Mouse (Mus musculus) lung, embryonic 15.5 days (tissue): Measurements from ENCODE around the gene Zdhhc20. TPM values are rescaled to one million over a fixed set of nuclear protein-coding genes. Genes with fewer than 3 reads are reported as not detected.
"Not testable (repeated sequence)": the region's sequence is repeated elsewhere in the genome, so short reads cannot be mapped to it uniquely, and the experiment has no call there.

ENCODE experiments used
- ATAC-seq: fragments of 200-750 bp; cut with Nextera tagmentation; 2 replicates; pipeline ENCODE4 v1.8.0; 2017; ENCODE audit warnings: moderate number of reproducible peaks, borderline replicate concordance; ENCODE audit not compliant: low FRiP score, low TSS enrichment; ENCODE audit errors: extremely low read depth
- H3K27ac ChIP-seq: fragments of 300-500 bp; sonication (generic); 2 replicates; pipeline ENCODE4 v1.5.1; 2015; ENCODE audit warnings: moderate library complexity, mild to moderate bottlenecking, inconsistent platforms
- H3K27me3 ChIP-seq: fragments of 300-500 bp; sonication (generic); 2 replicates; pipeline ENCODE4 v1.6.1; 2015; ENCODE audit warnings: inconsistent platforms
- H3K36me3 ChIP-seq: fragments of 300-500 bp; sonication (generic); 2 replicates; pipeline ENCODE4 v1.6.1; 2015; ENCODE audit warnings: inconsistent platforms
- H3K4me1 ChIP-seq: fragments of 300-500 bp; sonication (generic); 2 replicates; pipeline ENCODE4 v1.6.1; 2015; ENCODE audit warnings: inconsistent platforms
- H3K4me2 ChIP-seq: fragments of 300-500 bp; sonication (generic); 2 replicates; pipeline ENCODE4 v1.6.1; 2015; ENCODE audit warnings: inconsistent platforms, mild to moderate bottlenecking, moderate library complexity
- H3K4me3 ChIP-seq: fragments of 300-500 bp; sonication (generic); 2 replicates; pipeline ENCODE4 v1.5.1; 2015; ENCODE audit warnings: mild to moderate bottlenecking, inconsistent platforms
- H3K9ac ChIP-seq: fragments of 300-500 bp; sonication (generic); 2 replicates; pipeline ENCODE4 v1.6.1; 2015; ENCODE audit warnings: inconsistent platforms
- H3K9me3 ChIP-seq: fragments of 300-500 bp; sonication (generic); 2 replicates; pipeline ENCODE4 v1.6.1; 2016; ENCODE audit warnings: inconsistent platforms
- WGBS: fragments of 180-500 bp; shearing (Covaris S2); methylation state at CpG from one replicate; pipeline ENCODE4 v1.1.7; 2015; 5-methylcytosine and 5-hydroxymethylcytosine counted together
- polyA plus RNA-seq: library from polyadenylated mRNA; unstranded; fragments of >200 nt; fragmentation: Nextera tagmentation; extraction: Ambion mirVana; gene quantifications from 2 replicates; pipeline ENCODE4 v1.2.1, GENCODE M21; 2015

The Zdhhc20 gene
- polyA plus RNA-seq: 72.3 and 76.7 TPM in 2 replicates

GRCm38 (mm10) chr14:57890011-57890842 is at the start of gene Zdhhc20:
Gene Zdhhc20 (minus strand): TSS chr14:57890276.
- Histone ChIP-seq H3K27ac (peak within 1 kb of the TSS; percentile 83), H3K9me3 (no peaks in the 10 kb centered on the region), H3K4me3 (peak within 1 kb of the TSS; percentile 80), H3K27me3 (no peaks in the 10 kb centered on the region), H3K9ac (peak within 1 kb of the TSS; percentile 87), H3K4me2 (peak within 1 kb of the TSS; percentile 56), H3K36me3 (no peaks in the 10 kb centered on the region), H3K4me1 (peaks cover 19% of the 10 kb centered on the region)
- ATAC-seq: peak; percentile 98
- 3% methylated on average over 65 of the region's 65 CpGs for WGBS

GRCm38 (mm10) chr14:57937297-57937696 is 47.2 kb upstream of the Zdhhc20 start:
- ATAC-seq: no peak

GRCm38 (mm10) chr14:57934666-57935065 is 44.6 kb upstream of the Zdhhc20 start:
- WGBS: 94% methylated on average over 13 of the region's 13 CpGs
- Histone ChIP-seq H3K4me3 (no peak overlapping the region), H3K4me1 (no peaks in the 10 kb centered on the region), H3K9ac (no peak overlapping the region), H3K4me2 (no peak overlapping the region), H3K36me3 (peaks cover 3% of the 10 kb centered on the region; the same call in 1 of the 2 replicates), H3K27ac (no peak overlapping the region), H3K27me3 (no peaks in the 10 kb centered on the region), H3K9me3 (no peaks in the 10 kb centered on the region)
- no peak for ATAC-seq

More at GRCm38 (mm10) chr14:57937297-57937696, 47.2 kb upstream of the Zdhhc20 start:
- no peak overlapping the region for H3K4me2 ChIP-seq
- H3K36me3 ChIP-seq: 0 out of 2 replicates have a peak, but pooled peaks cover 7% of the 10 kb centered on the region
- H3K4me1 ChIP-seq: no peaks in the 10 kb centered on the region
- 76% methylated on average over 6 of the region's 6 CpGs for WGBS
- no peaks in the 10 kb centered on the region for H3K27me3 ChIP-seq
- no peak overlapping the region for H3K9ac ChIP-seq
- no peak overlapping the region for H3K27ac ChIP-seq
- no peaks in the 10 kb centered on the region for H3K9me3 ChIP-seq
- H3K4me3 ChIP-seq: no peak overlapping the region

- no peaks in the 10 kb centered on the region for H3K4me1 ChIP-seq
- no peak overlapping the region for H3K27ac ChIP-seq
- no peak overlapping the region for H3K9ac ChIP-seq
- no peak overlapping the region for H3K4me3 ChIP-seq
- H3K4me2 ChIP-seq: no peak overlapping the region
- peaks cover 5% of the 10 kb centered on the region; the same call in 1 of the 2 replicates for H3K36me3 ChIP-seq
- H3K27me3 ChIP-seq: no peaks in the 10 kb centered on the region
- 68% methylated on average over 7 of the region's 7 CpGs for WGBS
- no peak for ATAC-seq
- H3K9me3 ChIP-seq: no peaks in the 10 kb centered on the region
Measured at GRCm38 (mm10) chr14:57933608-57934007, 43.5 kb upstream of the Zdhhc20 start.

GRCm38 (mm10) chr14:57932881-57933443 is 42.9 kb upstream of the Zdhhc20 start:
- no peaks in the 10 kb centered on the region for H3K9me3 ChIP-seq
- ATAC-seq: no peak
- 55% methylated on average over 7 of the region's 7 CpGs for WGBS
- no peak overlapping the region for H3K4me3 ChIP-seq
- H3K4me2 ChIP-seq: no peak overlapping the region
- peaks cover 6% of the 10 kb centered on the region; the same call in 1 of the 2 replicates for H3K36me3 ChIP-seq
- H3K27ac ChIP-seq: no peak overlapping the region
- H3K27me3 ChIP-seq: no peaks in the 10 kb centered on the region
- H3K9ac ChIP-seq: no peak overlapping the region
- H3K4me1 ChIP-seq: no peaks in the 10 kb centered on the region

GRCm38 (mm10) chr14:57921428-57922131 is 31.5 kb upstream of the Zdhhc20 start:
- Histone ChIP-seq H3K4me1 (no peaks in the 10 kb centered on the region), H3K9me3 (no peaks in the 10 kb centered on the region; the same call in 1 of the 2 replicates), H3K4me3 (no peak overlapping the region), H3K4me2 (no peak overlapping the region), H3K27me3 (no peaks in the 10 kb centered on the region), H3K9ac (no peak overlapping the region), H3K36me3 (peaks cover 30% of the 10 kb centered on the region), H3K27ac (peak overlapping the region; percentile 66)
- 55% methylated on average over 10 of the region's 10 CpGs for WGBS
- ATAC-seq: peak; percentile 55; the same call in 1 of the 2 replicates

GRCm38 (mm10) chr14:57920568-57921310 is 30.7 kb upstream of the Zdhhc20 start:
- WGBS: 78% methylated on average over 18 of the region's 18 CpGs
- H3K4me3 ChIP-seq: no peak overlapping the region
- no peaks in the 10 kb centered on the region for H3K4me1 ChIP-seq
- peak overlapping the region; percentile 66 for H3K27ac ChIP-seq
- H3K36me3 ChIP-seq: peaks cover 27% of the 10 kb centered on the region
- H3K4me2 ChIP-seq: no peak overlapping the region
- H3K9me3 ChIP-seq: no peaks in the 10 kb centered on the region; the same call in 1 of the 2 replicates
- no peak overlapping the region for H3K9ac ChIP-seq
- H3K27me3 ChIP-seq: no peaks in the 10 kb centered on the region
- ATAC-seq: no peak

- 85% methylated on average over 17 of the region's 17 CpGs for WGBS
- Histone ChIP-seq H3K4me1 (no peaks in the 10 kb centered on the region), H3K9me3 (no peaks in the 10 kb centered on the region; the same call in 1 of the 2 replicates), H3K27me3 (no peaks in the 10 kb centered on the region), H3K9ac (no peak overlapping the region), H3K4me3 (no peak overlapping the region), H3K27ac (no peak overlapping the region), H3K36me3 (peaks cover 22% of the 10 kb centered on the region), H3K4me2 (no peak overlapping the region)
- no peak for ATAC-seq
Measured at GRCm38 (mm10) chr14:57919148-57919875, 29.2 kb upstream of the Zdhhc20 start.

GRCm38 (mm10) chr14:57915341-57915740 is 25.3 kb upstream of the Zdhhc20 start:
- no peaks in the 10 kb centered on the region for H3K4me1 ChIP-seq
- no peaks in the 10 kb centered on the region for H3K27me3 ChIP-seq
- WGBS: 69% methylated on average over 6 of the region's 6 CpGs
- H3K9ac ChIP-seq: no peak overlapping the region
- no peak overlapping the region for H3K4me3 ChIP-seq
- no peak for ATAC-seq
- H3K9me3 ChIP-seq: no peaks in the 10 kb centered on the region
- H3K4me2 ChIP-seq: no peak overlapping the region
- peaks cover 10% of the 10 kb centered on the region for H3K36me3 ChIP-seq
- H3K27ac ChIP-seq: no peak overlapping the region

- H3K9me3 ChIP-seq, ATAC-seq, H3K4me3 ChIP-seq, H3K9ac ChIP-seq, H3K4me1 ChIP-seq, H3K4me2 ChIP-seq, H3K36me3 ChIP-seq, H3K27me3 ChIP-seq, H3K27ac ChIP-seq: not testable (repeated sequence)
- 55% methylated on average over 1 of the region's 1 CpGs for WGBS
Measured at GRCm38 (mm10) chr14:57912211-57913007, 22.3 kb upstream of the Zdhhc20 start.
